Mouse (Mus musculus): ENCODE data around the gene Macc1.

DNA sequence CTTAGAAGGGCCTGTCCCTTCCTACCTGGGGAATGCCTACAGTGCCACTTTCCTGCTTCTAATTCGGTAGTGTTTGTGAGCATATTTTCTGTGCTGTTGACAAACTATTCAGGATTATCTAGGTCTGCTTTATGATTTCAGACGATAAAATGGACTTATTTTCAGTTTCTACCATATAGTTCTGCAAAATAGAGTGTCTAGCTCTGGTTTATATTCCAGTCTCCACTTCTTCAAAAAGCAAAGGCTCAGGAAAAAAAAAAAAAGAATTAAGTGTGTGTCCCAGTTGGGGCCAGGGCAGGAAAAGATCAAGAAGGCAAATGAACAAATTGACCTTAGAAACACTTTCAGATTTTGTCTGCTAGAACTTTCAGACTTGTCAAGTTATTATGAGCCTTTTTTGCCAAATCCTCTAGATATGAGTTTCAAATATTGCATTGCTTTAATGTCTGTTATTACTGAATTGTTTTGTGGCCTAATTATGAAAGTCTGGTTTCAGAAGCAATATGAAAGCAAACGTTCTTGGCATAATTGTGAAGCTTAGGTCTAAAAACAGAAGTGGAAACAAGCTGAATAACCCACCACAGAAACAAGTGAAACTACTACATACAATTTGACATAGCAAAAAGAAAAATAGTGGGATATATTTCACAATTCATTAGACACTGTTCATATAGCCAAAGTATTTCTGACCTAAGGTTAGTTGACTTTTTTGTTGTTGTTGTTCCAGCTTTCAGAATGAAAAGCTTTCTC lies 881 bp upstream of the Macc1 start:
- TF ChIP-seq POLR2A (IDR thresholded peaks at IDR 0.05; ENCODE audit: insufficient read depth, low read length) = no peak
- no peak for TF ChIP-seq CTCF (IDR thresholded peaks at IDR 0.05; ENCODE audit: low read depth, low read length)
- TF ChIP-seq EP300 (IDR thresholded peaks at IDR 0.05; ENCODE audit: insufficient read depth, low read depth, low read length) = no peak

Measured in ES-Bruce4 (cell line).